Mouse (Mus musculus) neural tube, embryonic 12.5 days (tissue): ENCODE measurements at regions not wholly inside any gene's neighbourhood (a gene's known extent, or its start where the extent isn't known, plus 50 kb on each side); places are given as distances from the start of the nearest gene placed in this dataset.

Experiments
- ATAC-seq: fragments of 200-750 bp; cut with Nextera tagmentation; 2 replicates; pipeline ENCODE4 v1.8.0; 2017; ENCODE audit warnings: low read depth, mild to moderate bottlenecking, moderate TSS enrichment, moderate library complexity; ENCODE audit not compliant: low FRiP score
- H3K27ac ChIP-seq: fragments of 300-500 bp; sonication (generic); 2 replicates; pipeline ENCODE4 v1.5.1; 2016
- H3K27me3 ChIP-seq: fragments of 300-500 bp; sonication (generic); replicated peaks from 2 replicates; pipeline ENCODE4 v1.6.1; 2016; ENCODE audit warnings: mild to moderate bottlenecking
- H3K36me3 ChIP-seq: fragments of 300-500 bp; sonication (generic); 2 replicates; pipeline ENCODE4 v1.6.1; 2016; ENCODE audit warnings: mild to moderate bottlenecking
- H3K4me1 ChIP-seq: fragments of 300-500 bp; sonication (generic); 2 replicates; pipeline ENCODE4 v1.6.1; 2016
- H3K4me2 ChIP-seq: fragments of 300-500 bp; sonication (generic); replicated peaks from 2 replicates; pipeline ENCODE4 v1.6.1; 2016; ENCODE audit warnings: mild to moderate bottlenecking
- H3K4me3 ChIP-seq: fragments of 300-500 bp; sonication (generic); 2 replicates; pipeline ENCODE4 v1.5.1; 2016
- H3K9ac ChIP-seq: fragments of 300-500 bp; sonication (generic); 2 replicates; pipeline ENCODE4 v1.6.1; 2016; ENCODE audit warnings: mild to moderate bottlenecking
- H3K9me3 ChIP-seq: fragments of 300-500 bp; sonication (generic); 2 replicates; pipeline ENCODE4 v1.6.1; 2016; ENCODE audit warnings: mild to moderate bottlenecking
- WGBS: fragments of 180-500 bp; shearing (Covaris S2); methylation state at CpG from one replicate; pipeline ENCODE4 v1.1.7; 2016; 5-methylcytosine and 5-hydroxymethylcytosine counted together

GRCm38 (mm10) chr3:52469900-52470299 lies 201.8 kb downstream of the Foxo1 start:
- no peak overlapping the region for H3K9ac ChIP-seq
- 0 out of 2 replicates have a peak, but pooled peaks cover 3% of the 10 kb centered on the region for H3K4me1 ChIP-seq
- no peak overlapping the region for H3K27ac ChIP-seq
- H3K4me3 ChIP-seq = no peak overlapping the region
- H3K36me3 ChIP-seq = no peaks in the 10 kb centered on the region
- no peak overlapping the region for H3K4me2 ChIP-seq
- H3K27me3 ChIP-seq = no peaks in the 10 kb centered on the region
- 80% methylated on average over 4 of the region's 4 CpGs for WGBS
- H3K9me3 ChIP-seq = peaks cover 13% of the 10 kb centered on the region
- no peak for ATAC-seq

GRCm38 (mm10) chr3:52469397-52469796 lies 201.3 kb downstream of the Foxo1 start:
- 90% methylated on average over 5 of the region's 5 CpGs for WGBS

DNA sequence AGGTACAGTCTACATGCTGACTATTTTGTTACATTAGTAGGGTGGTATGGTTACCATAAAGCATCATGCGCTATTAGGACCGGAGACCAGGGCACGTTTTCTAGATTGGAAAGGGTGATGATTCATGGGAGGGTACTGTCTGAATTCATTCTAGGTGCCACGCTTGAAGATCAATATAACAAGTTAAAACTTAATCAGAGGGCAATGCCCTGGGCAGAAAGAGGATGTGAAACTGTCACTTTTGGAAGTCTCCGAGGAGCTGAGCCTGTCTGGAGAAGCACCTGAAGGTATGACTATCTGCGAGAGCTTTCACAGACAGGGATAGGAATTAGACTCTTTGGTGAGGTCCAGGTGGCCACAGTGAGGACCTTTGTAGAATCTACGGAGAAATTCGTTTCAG lies 200.2 kb downstream of the Foxo1 start:
- H3K27me3 ChIP-seq = no peaks in the 10 kb centered on the region; the same call in 1 of the 2 replicates
- H3K9me3 ChIP-seq = peaks cover 13% of the 10 kb centered on the region
- no peak overlapping the region for H3K4me2 ChIP-seq
- H3K9ac ChIP-seq = no peak overlapping the region
- H3K4me1 ChIP-seq = 0 out of 2 replicates have a peak, but pooled peaks cover 3% of the 10 kb centered on the region
- ATAC-seq = no peak
- H3K36me3 ChIP-seq = no peaks in the 10 kb centered on the region
- H3K27ac ChIP-seq = no peak overlapping the region
- 94% methylated on average over 8 of the region's 8 CpGs for WGBS
- no peak overlapping the region for H3K4me3 ChIP-seq

More at GRCm38 (mm10) chr3:52469397-52469796, 201.3 kb downstream of the Foxo1 start:
- H3K9ac ChIP-seq = no peak overlapping the region
- no peak overlapping the region for H3K4me2 ChIP-seq
- H3K4me1 ChIP-seq = 0 out of 2 replicates have a peak, but pooled peaks cover 3% of the 10 kb centered on the region
- H3K36me3 ChIP-seq = no peaks in the 10 kb centered on the region
- peaks cover 13% of the 10 kb centered on the region for H3K9me3 ChIP-seq
- H3K27ac ChIP-seq = no peak overlapping the region
- no peak for ATAC-seq
- no peak overlapping the region for H3K4me3 ChIP-seq
- no peaks in the 10 kb centered on the region; the same call in 1 of the 2 replicates for H3K27me3 ChIP-seq

DNA sequence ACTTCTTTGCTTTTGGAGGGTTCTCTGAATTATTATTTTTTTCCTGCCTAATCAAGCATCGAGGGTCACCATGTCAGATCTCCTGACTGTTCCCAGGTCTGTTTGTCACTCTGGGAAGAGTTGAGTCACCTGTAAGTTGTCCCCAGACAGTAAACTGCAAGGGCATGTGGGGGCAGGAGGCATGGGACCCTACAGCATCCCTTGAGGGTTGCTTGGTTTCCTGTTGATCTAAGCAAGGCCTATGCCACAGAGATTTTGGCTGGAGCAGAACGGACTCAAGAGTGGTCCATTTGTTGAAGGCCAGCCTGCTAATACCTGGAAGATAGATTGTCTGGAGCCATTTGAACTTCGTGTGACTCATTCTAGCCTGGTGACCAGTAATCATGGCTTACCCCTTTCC lies 199.7 kb downstream of the Foxo1 start:
- Histone ChIP-seq H3K4me3 (no peak overlapping the region), H3K4me1 (0 out of 2 replicates have a peak, but pooled peaks cover 3% of the 10 kb centered on the region), H3K4me2 (no peak overlapping the region), H3K36me3 (no peaks in the 10 kb centered on the region), H3K9me3 (peaks cover 13% of the 10 kb centered on the region), H3K27ac (no peak overlapping the region), H3K27me3 (no peaks in the 10 kb centered on the region; the same call in 1 of the 2 replicates), H3K9ac (no peak overlapping the region)
- ATAC-seq = no peak
- WGBS = 73% methylated on average over 3 of the region's 3 CpGs

GRCm38 (mm10) chr3:52466984-52467565 lies 198.9 kb downstream of the Foxo1 start:
- Histone ChIP-seq H3K4me3 (no peak overlapping the region), H3K9ac (no peak overlapping the region), H3K4me1 (0 out of 2 replicates have a peak, but pooled peaks cover 3% of the 10 kb centered on the region), H3K27ac (no peak overlapping the region), H3K9me3 (peaks cover 8% of the 10 kb centered on the region; the same call in 1 of the 2 replicates), H3K36me3 (no peaks in the 10 kb centered on the region), H3K27me3 (no peaks in the 10 kb centered on the region; the same call in 1 of the 2 replicates), H3K4me2 (no peak overlapping the region)
- WGBS = 58% methylated on average over 11 of the region's 11 CpGs
- ATAC-seq = no peak

- Histone ChIP-seq H3K27me3 (no peaks in the 10 kb centered on the region; the same call in 1 of the 2 replicates), H3K4me1 (0 out of 2 replicates have a peak, but pooled peaks cover 3% of the 10 kb centered on the region), H3K36me3 (no peaks in the 10 kb centered on the region), H3K27ac (no peak overlapping the region), H3K9ac (no peak overlapping the region), H3K4me3 (no peak overlapping the region), H3K4me2 (no peak overlapping the region), H3K9me3 (peaks cover 8% of the 10 kb centered on the region; the same call in 1 of the 2 replicates)
- no peak for ATAC-seq
- WGBS = 83% methylated on average over 3 of the region's 3 CpGs
Observed at GRCm38 (mm10) chr3:52466571-52466970, 198.4 kb downstream of the Foxo1 start.

DNA sequence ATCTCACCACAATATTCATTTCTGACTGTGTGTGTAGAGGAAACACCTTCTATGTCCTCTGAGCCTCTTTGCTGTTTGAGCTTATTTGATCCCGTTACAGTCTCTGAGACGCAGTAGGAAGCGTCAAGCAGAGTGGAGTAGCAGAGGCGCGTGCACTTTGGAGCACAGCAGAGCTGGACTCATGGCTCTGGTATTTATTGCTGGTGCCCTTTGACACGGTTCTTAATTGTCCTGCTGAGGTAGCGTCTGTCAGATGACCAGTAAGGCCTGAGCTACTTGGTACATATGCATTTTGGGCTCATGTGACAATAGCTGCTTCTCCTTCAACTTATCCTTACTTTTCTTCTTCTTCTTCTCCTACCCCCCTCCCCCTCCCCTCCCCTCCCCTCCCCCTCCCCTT lies 195.8 kb downstream of the Foxo1 start:
- Histone ChIP-seq H3K27ac (no peak overlapping the region), H3K4me3 (no peak overlapping the region), H3K27me3 (no peaks in the 10 kb centered on the region; the same call in 1 of the 2 replicates), H3K4me2 (no peak overlapping the region), H3K4me1 (0 out of 2 replicates have a peak, but pooled peaks cover 3% of the 10 kb centered on the region), H3K36me3 (no peaks in the 10 kb centered on the region), H3K9ac (no peak overlapping the region), H3K9me3 (no peaks in the 10 kb centered on the region)
- WGBS = 24% methylated on average over 7 of the region's 7 CpGs
- no peak for ATAC-seq

GRCm38 (mm10) chr3:52454955-52455354 lies 186.8 kb downstream of the Foxo1 start:
- Histone ChIP-seq H3K4me3 (no peak overlapping the region), H3K36me3 (no peaks in the 10 kb centered on the region), H3K9ac (no peak overlapping the region), H3K4me2 (no peak overlapping the region), H3K27ac (no peak overlapping the region), H3K4me1 (no peaks in the 10 kb centered on the region), H3K27me3 (no peaks in the 10 kb centered on the region), H3K9me3 (no peaks in the 10 kb centered on the region)
- ATAC-seq = no peak
- 91% methylated on average over 5 of the region's 5 CpGs for WGBS

GRCm38 (mm10) chr3:52453041-52453440 lies 184.9 kb downstream of the Foxo1 start:
- Histone ChIP-seq H3K27me3 (no peaks in the 10 kb centered on the region), H3K9ac (no peak overlapping the region), H3K4me1 (no peaks in the 10 kb centered on the region), H3K9me3 (no peaks in the 10 kb centered on the region), H3K27ac (no peak overlapping the region), H3K36me3 (no peaks in the 10 kb centered on the region), H3K4me2 (no peak overlapping the region), H3K4me3 (no peak overlapping the region)
- no peak for ATAC-seq
- 76% methylated on average over 3 of the region's 3 CpGs for WGBS

GRCm38 (mm10) chr3:52452345-52452744 lies 184.2 kb downstream of the Foxo1 start:
- no peak overlapping the region for H3K9ac ChIP-seq
- no peak for ATAC-seq
- H3K4me2 ChIP-seq = no peak overlapping the region
- WGBS = 62% methylated on average over 5 of the region's 5 CpGs
- H3K27me3 ChIP-seq = no peaks in the 10 kb centered on the region
- no peaks in the 10 kb centered on the region for H3K4me1 ChIP-seq
- no peaks in the 10 kb centered on the region for H3K9me3 ChIP-seq
- no peaks in the 10 kb centered on the region for H3K36me3 ChIP-seq
- no peak overlapping the region for H3K27ac ChIP-seq
- H3K4me3 ChIP-seq = no peak overlapping the region

- 62% methylated on average over 1 of the region's 1 CpGs for WGBS
- no peak overlapping the region for H3K27ac ChIP-seq
- no peaks in the 10 kb centered on the region for H3K9me3 ChIP-seq
- H3K4me3 ChIP-seq = no peak overlapping the region
- no peaks in the 10 kb centered on the region for H3K36me3 ChIP-seq
- peaks cover 6% of the 10 kb centered on the region; the same call in 1 of the 2 replicates for H3K4me1 ChIP-seq
- ATAC-seq = no peak
- H3K27me3 ChIP-seq = no peaks in the 10 kb centered on the region
- no peak overlapping the region for H3K9ac ChIP-seq
- H3K4me2 ChIP-seq = no peak overlapping the region
Observed at GRCm38 (mm10) chr3:52446991-52447390, 178.9 kb downstream of the Foxo1 start.

DNA sequence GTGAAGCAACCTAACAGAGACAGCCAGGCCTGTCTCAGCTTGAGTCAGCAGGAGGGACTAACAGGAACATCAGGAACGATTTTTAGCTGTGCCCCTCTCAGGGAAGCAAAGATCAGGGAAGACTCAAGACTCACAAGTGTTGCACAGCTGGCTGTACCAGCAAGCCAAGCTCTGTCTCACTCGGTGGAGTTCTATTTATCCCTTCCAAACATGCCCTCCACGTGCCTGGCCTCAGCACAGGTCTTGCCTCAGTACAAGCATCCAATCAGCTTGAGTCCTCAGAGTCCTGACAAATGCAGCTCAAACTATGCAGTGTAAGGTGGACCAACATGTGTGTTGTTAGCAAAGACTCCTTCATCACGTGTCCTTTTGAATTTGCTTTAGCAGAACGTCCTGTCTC lies 178.4 kb downstream of the Foxo1 start:
- peaks cover 6% of the 10 kb centered on the region; the same call in 1 of the 2 replicates for H3K4me1 ChIP-seq
- no peaks in the 10 kb centered on the region for H3K36me3 ChIP-seq
- H3K27ac ChIP-seq = no peak overlapping the region
- no peak for ATAC-seq
- WGBS = 78% methylated on average over 5 of the region's 5 CpGs
- H3K9me3 ChIP-seq = no peaks in the 10 kb centered on the region
- H3K4me3 ChIP-seq = no peak overlapping the region
- H3K9ac ChIP-seq = no peak overlapping the region
- H3K4me2 ChIP-seq = no peak overlapping the region
- no peaks in the 10 kb centered on the region for H3K27me3 ChIP-seq
